Mouse (Mus musculus): ENCODE measurements around the gene Fam83e. TPM values are rescaled to one million over a fixed set of nuclear protein-coding genes. Genes with fewer than 3 reads are reported as not detected.

Fam83e gene
- under 1 TPM; 0.12 to 0.13 TPM for total RNA-seq (2021)

- no peak for DNase-seq
Observed at GRCm38 (mm10) chr7:45720413-45721233, at the start of gene Fam83e. TSS of gene Fam83e (plus strand) at chr7:45721212.

- no peak for DNase-seq
Observed at GRCm38 (mm10) chr7:45677627-45678295, 43.3 kb upstream of the Fam83e start.

- no peak for DNase-seq
Observed at GRCm38 (mm10) chr7:45678513-45678912, 42.5 kb upstream of the Fam83e start.

- DNase-seq = no peak
Observed at GRCm38 (mm10) chr7:45679966-45680621, 40.9 kb upstream of the Fam83e start.

GRCm38 (mm10) chr7:45681046-45681736, 39.8 kb upstream of the Fam83e start:
- DNase-seq = no peak

GRCm38 (mm10) chr7:45682144-45683126, 38.6 kb upstream of the Fam83e start:
- DNase-seq = peak; percentile 80 to 84

GRCm38 (mm10) chr7:45683396-45684050, 37.5 kb upstream of the Fam83e start, which contains the start of gene Ntn5:
TSS of gene Ntn5 (plus strand) at chr7:45684022.
- DNase-seq = no peak

- no peak for DNase-seq
Observed at GRCm38 (mm10) chr7:45685811-45686210, 35.2 kb upstream of the Fam83e start.

GRCm38 (mm10) chr7:45686841-45687240, 34.2 kb upstream of the Fam83e start:
- DNase-seq = no peak

GRCm38 (mm10) chr7:45689099-45689498, 31.9 kb upstream of the Fam83e start:
- no peak for DNase-seq

GRCm38 (mm10) chr7:45689800-45690199, 31.2 kb upstream of the Fam83e start:
- DNase-seq = no peak

GRCm38 (mm10) chr7:45692364-45692763, 28.6 kb upstream of the Fam83e start:
- no peak for DNase-seq

GRCm38 (mm10) chr7:45693921-45694591, 27.0 kb upstream of the Fam83e start, which contains the start of gene Sec1:
TSS of gene Sec1 (minus strand) at chr7:45694402.
- DNase-seq = no peak

GRCm38 (mm10) chr7:45695098-45695497, 25.9 kb upstream of the Fam83e start:
- DNase-seq = no peak

GRCm38 (mm10) chr7:45697894-45698293, 23.1 kb upstream of the Fam83e start:
- no peak for DNase-seq

- peak in 1 of 2 experiments; percentile 48 for DNase-seq
Observed at GRCm38 (mm10) chr7:45699523-45700141, 21.4 kb upstream of the Fam83e start, which contains the start of gene Car11. TSS of gene Car11 (plus strand) at chr7:45699843.

GRCm38 (mm10) chr7:45700301-45701015, 20.6 kb upstream of the Fam83e start:
- peak; percentile 80 to 82 for DNase-seq

GRCm38 (mm10) chr7:45701072-45701471, 19.9 kb upstream of the Fam83e start:
- peak in 1 of 2 experiments; percentile 47 for DNase-seq

- no peak for DNase-seq
Observed at GRCm38 (mm10) chr7:45701607-45702006, 19.4 kb upstream of the Fam83e start.

All from layer of hippocampus, postnatal 36 days (tissue).